Mouse (Mus musculus) skeletal muscle tissue, postnatal 0 days (tissue): Measurements from ENCODE around the gene Gramd1c. TPM values are rescaled to one million over a fixed set of nuclear protein-coding genes. Genes with fewer than 3 reads are reported as not detected.

Source experiments
- microRNA-seq, 2 experiments: library from miRNA; unstranded; fragments of <30 nt; microRNA quantifications; one replicate each; pipeline ENCODE4; 2016
- polyA plus RNA-seq: library from polyadenylated mRNA; unstranded; fragments of >200 nt; fragmentation: Nextera tagmentation; extraction: Ambion mirVana; gene quantifications from 2 replicates; pipeline ENCODE4 v1.2.1, GENCODE M21; 2015

The Gramd1c gene
- polyA plus RNA-seq = 1.1 and 1.2 TPM in 2 replicates

DNA sequence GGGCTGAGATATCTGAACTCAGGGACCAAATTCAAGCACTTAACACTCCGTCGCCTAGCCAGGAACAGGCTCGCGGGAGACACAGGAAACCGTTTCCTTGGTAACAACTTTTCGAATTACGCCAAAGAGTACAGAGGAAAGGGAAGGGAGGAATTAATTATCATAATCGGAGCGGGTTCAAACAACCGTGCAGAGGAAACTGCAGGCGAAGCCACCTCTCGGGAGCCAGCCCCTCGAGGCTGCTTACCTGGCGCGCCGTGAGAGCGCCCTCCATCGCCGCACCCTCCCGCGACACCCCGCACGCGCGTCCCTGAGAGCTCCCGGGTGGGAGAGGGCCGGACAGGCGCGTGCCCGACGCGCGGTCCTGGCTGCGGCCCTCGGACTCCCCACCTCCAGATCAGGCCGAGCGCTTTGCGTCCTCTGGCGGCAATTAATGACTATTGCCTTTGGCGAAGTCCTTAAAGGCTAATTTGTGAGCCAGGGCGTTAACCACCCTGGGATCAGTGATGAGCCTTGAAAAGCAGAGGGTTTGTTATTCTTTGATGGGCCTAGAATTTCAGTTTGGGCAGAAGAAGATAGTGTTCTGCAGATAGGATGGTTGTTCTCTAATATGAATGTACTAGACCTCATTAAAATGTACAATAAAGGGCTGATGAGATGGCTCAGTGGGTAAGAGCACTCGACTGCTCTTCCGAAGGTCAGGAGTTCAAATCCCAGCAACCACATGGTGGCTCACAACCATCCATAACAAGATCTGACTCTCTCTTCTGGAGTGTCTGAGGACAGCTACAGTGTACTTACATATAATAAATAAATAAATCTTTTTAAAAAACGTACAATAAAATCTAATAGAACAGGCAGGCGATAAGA lies at the start of gene Gramd1c:
Gene Gramd1c, minus strand, starts transcription at position 321 of the 870 bp plus-strand sequence.

DNA sequence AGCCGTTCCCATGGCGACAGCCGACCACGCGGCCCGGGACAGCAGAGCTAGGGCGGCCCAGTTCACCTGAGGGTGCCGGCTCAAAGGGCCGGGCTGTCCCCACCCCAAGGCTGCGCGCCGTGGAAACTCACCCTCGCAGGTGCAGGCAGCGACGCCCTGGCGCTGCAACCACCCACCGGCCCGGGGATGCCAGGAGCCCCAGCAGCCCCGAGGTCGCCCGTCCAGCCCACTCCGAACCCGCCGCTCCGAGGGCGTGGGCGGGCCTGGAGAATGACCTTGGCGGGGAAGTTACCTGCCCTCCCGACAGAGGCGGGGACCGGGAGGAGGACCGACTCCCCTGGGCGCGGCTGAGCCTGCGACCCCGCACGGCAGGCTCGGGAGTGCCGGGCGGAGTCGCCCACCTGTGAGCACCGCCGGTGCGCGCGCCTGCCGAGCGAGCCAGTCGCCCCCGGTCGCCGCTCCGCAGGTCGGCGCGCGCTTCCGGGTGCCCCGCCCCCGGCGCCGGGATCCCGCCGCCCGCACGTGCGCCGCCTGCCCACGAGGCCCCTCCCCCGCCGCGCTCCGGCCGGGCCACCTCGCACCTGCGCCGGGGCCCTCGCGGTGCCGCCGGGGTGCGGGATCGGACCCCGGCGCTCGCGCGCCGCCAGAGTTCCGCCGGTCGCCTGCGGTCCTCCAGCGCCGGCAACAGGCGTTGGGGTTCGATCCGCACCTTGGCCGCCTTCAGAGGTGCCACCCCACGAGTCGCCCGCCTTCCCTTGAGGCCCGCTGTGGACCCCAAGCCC lies 83.6 kb downstream of the Gramd1c start, which contains the start of gene Zdhhc23:
Gene Zdhhc23, minus strand, starts transcription at position 464 of the 782 bp plus-strand sequence.

Small RNAs within 50 kb of the gene (microRNA-seq; reads per million reads assigned to microRNA genes)
- 0 reads per million in 2 experiments for gene Mir3470b

Other genes starting within 250 kb of the Gramd1c start
- gene Ccdc191, start 173.5 kb downstream of the Gramd1c start, polyA plus RNA-seq = 5.9 and 6.2 TPM in 2 replicates
- gene Qtrt2, start 136.5 kb downstream of the Gramd1c start, polyA plus RNA-seq = 6.6 and 6.7 TPM in 2 replicates
- gene Zdhhc23, start 83.6 kb downstream of the Gramd1c start, polyA plus RNA-seq = 0.08 and 0.10 TPM in 2 replicates
- 25.1 and 25.4 TPM in 2 replicates for gene Atp6v1a, start 76.4 kb upstream of the Gramd1c start, polyA plus RNA-seq
- 208 and 221 TPM in 2 replicates for gene Naa50, start 76.5 kb upstream of the Gramd1c start, polyA plus RNA-seq
- 4.8 and 5.2 TPM in 2 replicates for gene Usf3, start 109.9 kb upstream of the Gramd1c start, polyA plus RNA-seq